ENCODE assay signal across 8 mouse cellular contexts in the genomic region with DNA sequence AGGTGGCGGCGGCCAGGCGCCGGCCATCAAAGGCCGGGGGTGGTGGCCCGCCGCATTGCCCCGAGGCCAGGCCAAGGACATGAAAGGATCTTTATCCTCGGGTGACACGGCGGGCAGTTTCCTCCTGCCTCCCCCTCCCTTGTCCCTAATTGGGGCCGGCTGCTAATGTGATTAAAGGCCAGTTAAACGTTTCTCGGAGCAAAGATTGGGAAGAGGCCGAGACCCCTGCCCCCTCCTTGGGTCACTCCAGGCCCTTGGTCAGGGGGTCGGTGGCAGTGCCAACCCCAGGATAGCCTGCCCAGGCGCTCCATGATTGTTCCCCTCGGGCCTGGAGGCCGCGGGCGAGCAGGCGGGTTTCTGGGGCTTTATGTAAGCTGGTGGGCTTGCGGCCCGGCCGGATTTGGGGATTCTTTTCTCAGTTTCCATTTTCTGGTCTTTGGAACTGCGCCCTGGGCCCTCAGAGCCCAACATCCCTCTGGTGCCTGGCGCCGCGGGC.
A peak's percentile ranks its signal among the peaks of the same experiment; 100 is the strongest.
DNase-seq lines count a peak whose midpoint lies in the region; ATAC-seq lines count a peak whose summit lies in the region.

No protein-coding gene starts in this region.

- no peaks in the 10 kb centered on the region for H3K36me3 ChIP-seq in kidney, embryonic 14.5 days (ENCODE audit: control insufficient read depth, insufficient read depth, low read length)
- H3K36me3 ChIP-seq in hindbrain, embryonic 13.5 days = no peaks in the 10 kb centered on the region
- H3K36me3 ChIP-seq in midbrain, embryonic 16.5 days (ENCODE audit: control insufficient read depth, insufficient read depth, low read length) = no peaks in the 10 kb centered on the region

- DNase-seq in kidney, postnatal 14 days = no peak
- DNase-seq in embryo, embryonic 11 days = peak; percentile 53
- no peak for DNase-seq in right cerebral cortex, postnatal 10 days (ENCODE audit: low spot score in 2 of 2)
- DNase-seq in ovary, postnatal 36 days (ENCODE audit: low spot score) = no peak
- DNase-seq in heart, postnatal 25 days (ENCODE audit: low spot score) = no peak

- H3K27me3 ChIP-seq in kidney, embryonic 14.5 days (ENCODE audit: control insufficient read depth, insufficient read depth, low read length) = peaks cover 58% of the 10 kb centered on the region
- H3K27me3 ChIP-seq in hindbrain, embryonic 13.5 days = peaks cover 73% of the 10 kb centered on the region
- H3K27me3 ChIP-seq in midbrain, embryonic 16.5 days (ENCODE audit: control insufficient read depth, insufficient read depth, low read depth, low read length) = peaks cover 40% of the 10 kb centered on the region

- 2% methylated on average over 29 of the region's 29 CpGs for WGBS in kidney, embryonic 14.5 days
- 2% methylated on average over 29 of the region's 29 CpGs for WGBS in hindbrain, embryonic 13.5 days
- 4% methylated on average over 28 of the region's 29 CpGs for WGBS in midbrain, embryonic 16.5 days

- peak overlapping the region; percentile 23 for H3K4me3 ChIP-seq in kidney, embryonic 14.5 days (ENCODE audit: low read length)
- H3K4me3 ChIP-seq in hindbrain, embryonic 13.5 days = peak overlapping the region; percentile 32
- H3K4me3 ChIP-seq in midbrain, embryonic 16.5 days (ENCODE audit: low read depth, low read length) = peak overlapping the region; percentile 24; the same call in 1 of the 2 replicates

- intact Hi-C loops in heart, postnatal 25 days (cut with DNase I) = no loop called here

- H3K4me1 ChIP-seq in kidney, embryonic 14.5 days (ENCODE audit: control insufficient read depth, insufficient read depth, low read length) = peaks cover 14% of the 10 kb centered on the region; the same call in 1 of the 2 replicates
- peaks cover 36% of the 10 kb centered on the region for H3K4me1 ChIP-seq in hindbrain, embryonic 13.5 days (replicated peaks)
- H3K4me1 ChIP-seq in midbrain, embryonic 16.5 days (ENCODE audit: control insufficient read depth, insufficient read depth, low read length) = peaks cover 26% of the 10 kb centered on the region

- H3K9me3 ChIP-seq in kidney, embryonic 14.5 days (ENCODE audit: control insufficient read depth, low read length) = no peaks in the 10 kb centered on the region
- H3K9me3 ChIP-seq in hindbrain, embryonic 13.5 days = no peaks in the 10 kb centered on the region
- H3K9me3 ChIP-seq in midbrain, embryonic 16.5 days (replicated peaks; ENCODE audit: control insufficient read depth, low read length, poor library complexity, severe bottlenecking) = no peaks in the 10 kb centered on the region

- no peak overlapping the region for H3K27ac ChIP-seq in kidney, embryonic 14.5 days (ENCODE audit: low read depth, low read length)
- H3K27ac ChIP-seq in hindbrain, embryonic 13.5 days = peak overlapping the region; percentile 64
- H3K27ac ChIP-seq in midbrain, embryonic 16.5 days (ENCODE audit: low read length) = peak overlapping the region; percentile 42; the same call in 1 of the 2 replicates

- peak overlapping the region; percentile 43 for H3K4me2 ChIP-seq in kidney, embryonic 14.5 days (replicated peaks; ENCODE audit: low read depth, low read length)
- H3K4me2 ChIP-seq in hindbrain, embryonic 13.5 days = peak overlapping the region; percentile 50
- peak overlapping the region; percentile 44 for H3K4me2 ChIP-seq in midbrain, embryonic 16.5 days (ENCODE audit: low read length)

- no peak for ATAC-seq in kidney, embryonic 14.5 days (ENCODE audit: low FRiP score, low TSS enrichment)
- no peak for ATAC-seq in hindbrain, embryonic 13.5 days (ENCODE audit: low FRiP score)
- no peak for ATAC-seq in midbrain, embryonic 16.5 days

- H3K9ac ChIP-seq in kidney, embryonic 14.5 days (ENCODE audit: low read depth, low read length) = no peak overlapping the region
- H3K9ac ChIP-seq in hindbrain, embryonic 13.5 days = peak overlapping the region; percentile 61; the same call in 1 of the 2 replicates
- peak overlapping the region; percentile 40; the same call in 1 of the 2 replicates for H3K9ac ChIP-seq in midbrain, embryonic 16.5 days (ENCODE audit: low read depth, low read length)
